In genomic region chr7:144415795-144416194, GRCm38 (mm10) we compare ENCODE assay signal across 8 mouse cellular contexts. TPM values are rescaled to one million over a fixed set of nuclear protein-coding genes. Genes with fewer than 3 reads are reported as not detected.
A peak's percentile ranks its signal among the peaks of the same experiment; 100 is the strongest.
DNase-seq lines count a peak whose midpoint lies in the region; ATAC-seq and TF ChIP-seq lines count a peak whose summit lies in the region.

No protein-coding gene starts in this region.

- no peak overlapping the region for H3K4me2 ChIP-seq in heart, postnatal 0 days (ENCODE audit: low read depth, low read length)
- no peak overlapping the region for H3K4me2 ChIP-seq in heart, embryonic 11.5 days

- ATAC-seq in heart, postnatal 0 days (ENCODE audit: insufficient read depth, low read depth), result no peak
- ATAC-seq in megakaryocyte-erythroid progenitor cell, adult 5-6 weeks (replicated peaks; ENCODE audit: low FRiP score, low TSS enrichment, poor library complexity, severe bottlenecking), result peak; percentile 82
- ATAC-seq in heart, embryonic 11.5 days (replicated peaks; ENCODE audit: insufficient number of reproducible peaks, low FRiP score, low TSS enrichment), result no peak

- no peak for DNase-seq in heart, postnatal 0 days (ENCODE audit: low spot score)
- no peak for DNase-seq in heart, adult 8-10 months (ENCODE audit: low spot score)
- peak; percentile 18 for DNase-seq in ovary, postnatal 36 days (ENCODE audit: low spot score)
- no peak for DNase-seq in ovary, adult 18-20 months (ENCODE audit: low spot score)
- DNase-seq in adrenal gland, postnatal 36 days, result peak; percentile 33 to 60
- no peak for DNase-seq in spleen, postnatal 10 days (ENCODE audit: low spot score in 2 of 2)

- no peak overlapping the region for H3K9ac ChIP-seq in heart, postnatal 0 days (replicated peaks; ENCODE audit: low read depth, low read length)
- no peak overlapping the region for H3K9ac ChIP-seq in heart, embryonic 11.5 days (ENCODE audit: low read depth, low read length)

- TF ChIP-seq CTCF in heart, postnatal 0 days (IDR thresholded peaks at IDR 0.05; ENCODE audit: low read depth), result peak; percentile 22; the same call in 1 of the 2 replicates

- 66% methylated on average over 4 of the region's 4 CpGs for WGBS in heart, postnatal 0 days
- WGBS in heart, embryonic 11.5 days (ENCODE audit: insufficient replicate concordance), result 56% methylated on average over 4 of the region's 4 CpGs

- no peak overlapping the region for H3K4me3 ChIP-seq in heart, postnatal 0 days (ENCODE audit: low read depth, low read length)
- no peak overlapping the region for H3K4me3 ChIP-seq in heart, embryonic 11.5 days (ENCODE audit: low read depth, low read length)

- TF ChIP-seq EP300 in heart, postnatal 0 days (IDR thresholded peaks at IDR 0.05; ENCODE audit: low read depth), result no peak

- H3K36me3 ChIP-seq in heart, postnatal 0 days (replicated peaks; ENCODE audit: control insufficient read depth, insufficient read depth, low read length), result no peaks in the 10 kb centered on the region
- no peaks in the 10 kb centered on the region for H3K36me3 ChIP-seq in heart, embryonic 11.5 days (ENCODE audit: control insufficient read depth, insufficient read depth, low read length)

- no peaks in the 10 kb centered on the region for H3K27me3 ChIP-seq in heart, postnatal 0 days (ENCODE audit: control insufficient read depth, insufficient read depth, low read length)
- H3K27me3 ChIP-seq in heart, embryonic 11.5 days (ENCODE audit: control insufficient read depth, insufficient read depth, low read length), result no peaks in the 10 kb centered on the region; the same call in 1 of the 2 replicates

- H3K4me1 ChIP-seq in heart, postnatal 0 days (ENCODE audit: control insufficient read depth, insufficient read depth), result 0 out of 2 replicates have a peak, but pooled peaks cover 3% of the 10 kb centered on the region
- peaks cover 11% of the 10 kb centered on the region; the same call in 1 of the 2 replicates for H3K4me1 ChIP-seq in heart, embryonic 11.5 days (ENCODE audit: control insufficient read depth, insufficient read depth, low read length)

- no peaks in the 10 kb centered on the region for H3K9me3 ChIP-seq in heart, postnatal 0 days (replicated peaks; ENCODE audit: control insufficient read depth, low read length)
- H3K9me3 ChIP-seq in heart, embryonic 11.5 days (replicated peaks; ENCODE audit: control insufficient read depth, low read length), result no peaks in the 10 kb centered on the region

- H3K27ac ChIP-seq in heart, postnatal 0 days (ENCODE audit: low read depth), result no peak overlapping the region
- no peak overlapping the region for H3K27ac ChIP-seq in heart, embryonic 11.5 days (ENCODE audit: low read depth, low read length)

RNA-seq across cellular contexts. Expression of gene Cttn, which starts 55.0 kb away (rescaled TPM):
- 69.0 and 87.7 TPM in 2 replicates for total RNA-seq in heart, postnatal 0 days (2014; rRNA removed; ENCODE audit: low replicate concordance)
- 79.4 and 87.3 TPM in 2 replicates for polyA plus RNA-seq in heart, postnatal 0 days (2015; fragmentation: Nextera tagmentation; extraction: Ambion mirVana)
- total RNA-seq in heart, adult 8-10 months (2022), result 10 to 100 TPM; 28.8 to 39.1 (median 30.8) TPM
- 100 to 1,000 TPM; 239 to 243 TPM for total RNA-seq in adrenal gland, postnatal 36 days (2021)
- 23.5 and 23.7 TPM in 2 replicates for total RNA-seq in megakaryocyte-erythroid progenitor cell, adult 5-6 weeks (2014; fragmentation: Nextera tagmentation)
- total RNA-seq in megakaryocyte-erythroid progenitor cell, adult 5-6 weeks (2017), result 34.7 and 42.2 TPM in 2 replicates
- polyA plus RNA-seq in heart, embryonic 11.5 days (2014; fragmentation: Nextera tagmentation; extraction: Ambion mirVana), result 128 and 153 TPM in 2 replicates

Comparison
In these comparisons a context has a peak if more than half of its experiments do, and no peak if none do; other contexts are left out.
1. DNase-seq: peak in ovary, postnatal 36 days (single experiment) and adrenal gland, postnatal 36 days (2 of 2); none in heart, postnatal 0 days (single experiment), heart, adult 8-10 months (single experiment), ovary, adult 18-20 months (single experiment) and spleen, postnatal 10 days (0 of 2).